8 mouse cellular contexts compared by ENCODE assay signal in genomic region chr14:75131324-75131935, GRCm38 (mm10). TPM values are rescaled to one million over a fixed set of nuclear protein-coding genes. Genes with fewer than 3 reads are reported as not detected.
A peak's percentile ranks its signal among the peaks of the same experiment; 100 is the strongest.
DNase-seq lines count a peak whose midpoint lies in the region; ATAC-seq and TF ChIP-seq lines count a peak whose summit lies in the region.
"Had no signal": no experiment of that assay in that cellular context is flagged by ENCODE, and none has a peak within 500 bp of the region (broad histone marks: within the 10 kb centered on the region; RNA-seq: fewer than 3 reads in every experiment).

No protein-coding gene starts in this region.

- peak overlapping the region; percentile 84 for H3K4me2 ChIP-seq in lung, postnatal 0 days (replicated peaks; ENCODE audit: low read depth, low read length)
- H3K4me2 ChIP-seq in intestine, embryonic 15.5 days (replicated peaks), result peak overlapping the region; percentile 92

- H3K4me1 ChIP-seq in lung, postnatal 0 days (ENCODE audit: insufficient read depth, low read depth, low read length), result peaks cover 12% of the 10 kb centered on the region
- H3K4me1 ChIP-seq in erythroblast, embryonic 14.5 days (ENCODE audit: control insufficient read depth), result peaks cover 29% of the 10 kb centered on the region
- H3K4me1 ChIP-seq in intestine, embryonic 15.5 days (replicated peaks), result no peaks in the 10 kb centered on the region

- peak overlapping the region; percentile 56 for H3K4me3 ChIP-seq in lung, postnatal 0 days (ENCODE audit: low read depth, low read length)
- peak overlapping the region; percentile 66 for H3K4me3 ChIP-seq in erythroblast, embryonic 14.5 days (replicated peaks)
- peak overlapping the region; percentile 58 for H3K4me3 ChIP-seq in intestine, embryonic 15.5 days (replicated peaks)

- no peaks in the 10 kb centered on the region for H3K36me3 ChIP-seq in lung, postnatal 0 days (ENCODE audit: insufficient read depth, low read length)
- H3K36me3 ChIP-seq in erythroblast, embryonic 14.5 days (ENCODE audit: control insufficient read depth), result no peaks in the 10 kb centered on the region
- H3K36me3 ChIP-seq in intestine, embryonic 15.5 days, result no peaks in the 10 kb centered on the region

- TF ChIP-seq CTCF in lung, postnatal 0 days (IDR thresholded peaks at IDR 0.05), result no peak

- ATAC-seq in lung, postnatal 0 days, result no peak
- peak; percentile 14; the same call in 1 of the 2 replicates for ATAC-seq in intestine, embryonic 15.5 days
- ATAC-seq in monocyte, adult 5-6 weeks (replicated peaks; ENCODE audit: insufficient number of reproducible peaks, low FRiP score, low TSS enrichment, poor library complexity, severe bottlenecking), result peak; percentile 28; the same call in 1 of the 2 replicates

- DNase-seq in lung, postnatal 0 days (ENCODE audit: low spot score), result peak; percentile 67
- no peak for DNase-seq in lung, postnatal 36 days
- no peak for DNase-seq in ovary, postnatal 14 days (ENCODE audit: low spot score)
- DNase-seq in layer of hippocampus, adult 9-11 months, result no peak

- no peaks in the 10 kb centered on the region for H3K27me3 ChIP-seq in lung, postnatal 0 days (replicated peaks; ENCODE audit: insufficient read depth, low read length)
- H3K27me3 ChIP-seq in erythroblast, embryonic 14.5 days (ENCODE audit: control insufficient read depth), result peaks cover 75% of the 10 kb centered on the region
- no peaks in the 10 kb centered on the region for H3K27me3 ChIP-seq in intestine, embryonic 15.5 days (replicated peaks)

- WGBS in lung, postnatal 0 days, result 2% methylated on average over 12 of the region's 12 CpGs
- WGBS in intestine, embryonic 15.5 days, result 10% methylated on average over 12 of the region's 12 CpGs

- H3K27ac ChIP-seq in lung, postnatal 0 days (ENCODE audit: low read length), result peak overlapping the region; percentile 78
- H3K27ac ChIP-seq in intestine, embryonic 15.5 days, result no peak overlapping the region

- H3K9me3 ChIP-seq in lung, postnatal 0 days (ENCODE audit: low read length), result no peaks in the 10 kb centered on the region
- no peaks in the 10 kb centered on the region for H3K9me3 ChIP-seq in erythroblast, embryonic 14.5 days (ENCODE audit: control insufficient read depth, low read length)
- H3K9me3 ChIP-seq in intestine, embryonic 15.5 days, result no peaks in the 10 kb centered on the region

- no peak; the same call in 1 of the 2 replicates for TF ChIP-seq EP300 in lung, postnatal 0 days (IDR thresholded peaks at IDR 0.05)

- peak overlapping the region; percentile 27; the same call in 1 of the 2 replicates for H3K9ac ChIP-seq in lung, postnatal 0 days (replicated peaks; ENCODE audit: low read depth)
- H3K9ac ChIP-seq in intestine, embryonic 15.5 days, result no peak overlapping the region

RNA-seq across cellular contexts. Expression of gene Lcp1, which starts 0.5 kb away (rescaled TPM):
- 73.7 and 89.5 TPM in 2 replicates for polyA plus RNA-seq in lung, postnatal 0 days (2015; fragmentation: Nextera tagmentation; extraction: Ambion mirVana)
- 0.15 and 0.19 TPM in 2 replicates for polyA plus RNA-seq in erythroblast, embryonic 14.5 days (2012)
- polyA plus RNA-seq in intestine, embryonic 15.5 days (2015; fragmentation: Nextera tagmentation; extraction: Ambion mirVana), result 81.6 and 81.9 TPM in 2 replicates
- total RNA-seq in monocyte, adult 5-6 weeks (2017), result 842 to 930 TPM (median 888 TPM) in 3 replicates

RNA-seq across cellular contexts. Expression of gene Lrrc63, which starts 0.7 kb away (rescaled TPM):
- 0.06 and 0.17 TPM in 2 replicates for polyA plus RNA-seq in lung, postnatal 0 days (2015; fragmentation: Nextera tagmentation; extraction: Ambion mirVana)
- not detected in 2 replicates for polyA plus RNA-seq in erythroblast, embryonic 14.5 days (2012)
- polyA plus RNA-seq in intestine, embryonic 15.5 days (2015; fragmentation: Nextera tagmentation; extraction: Ambion mirVana), result 0.05 TPM in 1 of 2 replicates, not detected in the other
- total RNA-seq in monocyte, adult 5-6 weeks (2017), result 0.19 to 0.64 TPM (median 0.49 TPM) in 3 replicates
- total RNA-seq: common myeloid progenitor, adult 5-6 weeks had no signal

Comparison
In these comparisons a context has a peak if more than half of its experiments do, and no peak if none do; other contexts are left out.
1. RNA of gene Lcp1, which starts 0.5 kb away (polyA plus RNA-seq): 81.6 to 81.9 TPM in intestine, embryonic 15.5 days and 73.7 to 89.5 TPM in lung, postnatal 0 days; 0.15 to 0.19 TPM in erythroblast, embryonic 14.5 days; every median in the first group is over 10 times any median in the second.
2. Peak in every context shown above with its lines, with median percentiles within 50 percentile points of each other: H3K4me3 ChIP-seq.